Mouse (Mus musculus): ENCODE results near the gene Eno3. TPM values are rescaled to one million over a fixed set of nuclear protein-coding genes. Genes with fewer than 3 reads are reported as not detected.

Eno3 gene
- polyA plus RNA-seq, 1 experiment from 2014 or later, result 67.8 TPM

DNA sequence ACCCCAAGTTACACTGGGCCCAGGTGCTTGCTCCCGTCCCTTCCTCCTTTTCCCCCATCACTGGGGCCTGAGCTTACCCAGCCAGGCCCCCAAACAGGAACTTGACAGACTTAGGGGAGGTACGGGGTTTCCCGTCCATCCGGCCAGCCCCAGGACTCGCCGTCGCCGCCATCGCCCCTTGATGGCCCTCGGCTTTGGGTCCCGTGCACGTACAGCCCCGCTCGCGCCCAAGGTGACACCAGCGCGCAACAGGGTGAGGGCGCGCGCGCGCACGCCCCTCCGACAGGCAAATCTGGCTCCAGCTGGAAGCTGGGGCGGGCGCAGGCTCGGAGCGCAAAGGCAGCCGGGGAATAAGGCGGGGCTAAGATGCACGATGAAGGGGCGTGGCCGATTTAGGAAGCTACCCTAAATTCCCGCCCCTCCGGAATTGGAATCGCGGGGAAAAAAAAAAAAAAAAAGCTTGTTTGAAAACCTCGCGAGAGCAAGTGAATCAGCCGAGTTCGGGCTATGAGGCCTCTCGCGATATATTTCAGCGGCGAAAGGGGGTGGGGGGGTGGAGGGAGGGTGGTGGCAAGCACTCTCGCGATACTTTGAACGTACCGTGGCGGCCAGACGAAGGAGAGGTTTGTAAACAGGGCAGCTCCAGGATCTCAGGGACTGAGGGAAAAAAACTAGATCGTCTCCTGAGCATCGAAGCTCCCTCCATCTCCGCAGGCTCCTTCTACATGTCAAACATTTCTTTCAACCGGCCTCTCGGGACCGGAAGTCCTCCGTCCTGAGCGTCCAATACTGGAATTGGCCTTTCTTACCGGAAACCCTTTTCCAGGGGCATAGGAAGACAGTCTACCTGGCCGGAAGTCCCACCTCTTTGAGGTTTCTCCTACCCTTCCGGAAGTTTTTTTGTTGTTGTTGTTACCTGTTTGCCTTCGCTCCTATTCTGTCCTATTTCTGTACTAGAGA is 10.0 kb upstream of the Eno3 start, which contains the start of the genes Rnf167 and Slc25a11:
Gene Rnf167, plus strand, starts transcription at position 545 of the 960 bp plus-strand sequence.
Gene Slc25a11, minus strand, starts transcription at position 789 of the 960 bp plus-strand sequence.
- under 1% methylated on average over 63 of the region's 63 CpGs for WGBS
- H3K27me3 ChIP-seq (ENCODE audit: low read depth, poor library complexity, severe bottlenecking), result no peaks in the 10 kb centered on the region
- peak within 1 kb of the TSS; percentile 95 for H3K27ac ChIP-seq
- peak; percentile 96 for DNase-seq (ENCODE audit: low spot score)
- peaks cover 74% of the 10 kb centered on the region for H3K36me3 ChIP-seq
- peaks cover 52% of the 10 kb centered on the region for H3K4me1 ChIP-seq
- H3K9me3 ChIP-seq (replicated peaks), result no peaks in the 10 kb centered on the region
- H3K4me3 ChIP-seq, result peak within 1 kb of the TSS; percentile 80

DNA sequence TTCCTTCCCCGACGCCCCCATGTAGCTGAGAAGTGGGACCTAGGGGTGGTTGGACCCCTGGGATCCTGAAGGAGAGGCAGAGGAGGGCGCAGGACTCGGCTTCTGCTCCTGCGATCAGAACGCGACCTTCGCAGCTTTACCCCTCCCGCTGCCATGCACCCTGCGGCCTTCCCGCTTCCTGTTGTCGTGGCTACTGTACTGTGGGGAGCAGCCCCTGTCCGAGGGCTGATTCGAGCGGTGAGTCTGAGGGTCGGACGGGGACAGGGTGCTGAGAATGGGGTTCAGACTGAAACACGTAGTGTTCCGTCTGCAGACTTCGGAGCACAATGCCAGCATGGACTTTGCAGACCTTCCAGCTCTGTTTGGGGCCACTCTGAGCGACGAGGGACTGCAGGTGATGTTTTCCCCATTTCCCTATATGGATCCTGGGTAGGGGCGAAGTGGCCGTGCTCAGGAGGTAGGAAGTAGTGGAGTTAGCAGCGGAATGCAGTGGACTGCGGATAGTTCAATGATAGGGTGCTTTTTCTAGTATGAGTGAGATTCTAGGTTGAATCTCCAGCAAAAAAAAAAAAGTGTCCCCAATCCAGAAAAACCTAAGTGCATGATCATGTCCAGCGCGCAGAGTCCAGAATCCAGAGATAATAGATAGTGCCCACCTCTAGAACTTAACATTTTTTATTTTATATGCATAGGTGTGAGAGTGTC is 9.1 kb upstream of the Eno3 start:
- no peaks in the 10 kb centered on the region for H3K27me3 ChIP-seq (ENCODE audit: low read depth, poor library complexity, severe bottlenecking)
- H3K27ac ChIP-seq, result peak overlapping the region; percentile 95
- peak overlapping the region; percentile 80 for H3K4me3 ChIP-seq
- H3K9me3 ChIP-seq (replicated peaks), result no peaks in the 10 kb centered on the region
- WGBS, result 4% methylated on average over 28 of the region's 28 CpGs
- H3K36me3 ChIP-seq, result peaks cover 79% of the 10 kb centered on the region
- H3K4me1 ChIP-seq, result peaks cover 61% of the 10 kb centered on the region
- peak; percentile 57 for DNase-seq (ENCODE audit: low spot score)

DNA sequence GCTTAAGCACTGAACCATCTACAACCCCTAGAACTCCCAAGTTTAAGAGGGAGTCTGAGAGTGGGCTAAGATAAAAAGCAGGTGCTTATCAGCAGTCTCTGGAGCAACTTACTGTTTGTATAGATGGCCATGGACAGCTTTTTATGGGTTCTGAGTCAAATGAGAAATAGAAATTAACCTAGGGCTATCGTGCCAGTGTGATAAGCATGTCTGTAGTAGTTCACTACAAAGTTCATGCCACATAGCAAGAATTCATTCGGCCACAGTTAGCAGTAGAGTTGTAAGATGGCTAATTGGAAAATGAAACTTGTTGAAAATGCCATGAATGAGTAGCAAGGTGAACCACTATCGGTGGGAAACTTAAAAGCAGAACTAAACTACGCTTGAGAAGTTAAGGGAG is 8.5 kb upstream of the Eno3 start:
- WGBS, result 86% methylated on average over 4 of the region's 4 CpGs
- Histone ChIP-seq H3K4me1 (peaks cover 63% of the 10 kb centered on the region), H3K27ac (no peak overlapping the region), H3K27me3 (ENCODE audit: low read depth, poor library complexity, severe bottlenecking) (no peaks in the 10 kb centered on the region), H3K4me3 (peak overlapping the region; percentile 80), H3K9me3 (replicated peaks) (no peaks in the 10 kb centered on the region), H3K36me3 (peaks cover 78% of the 10 kb centered on the region)
- DNase-seq (ENCODE audit: low spot score), result no peak

GRCm38 (mm10) chr11:70649185-70649734 is 7.7 kb upstream of the Eno3 start:
- Histone ChIP-seq H3K27ac (no peak overlapping the region), H3K9me3 (replicated peaks) (no peaks in the 10 kb centered on the region), H3K4me1 (peaks cover 63% of the 10 kb centered on the region), H3K36me3 (peaks cover 73% of the 10 kb centered on the region), H3K4me3 (peak overlapping the region; percentile 80; the same call in 1 of the 2 replicates), H3K27me3 (ENCODE audit: low read depth, poor library complexity, severe bottlenecking) (no peaks in the 10 kb centered on the region)
- DNase-seq (ENCODE audit: low spot score), result no peak
- 76% methylated on average over 8 of the region's 8 CpGs for WGBS

DNA sequence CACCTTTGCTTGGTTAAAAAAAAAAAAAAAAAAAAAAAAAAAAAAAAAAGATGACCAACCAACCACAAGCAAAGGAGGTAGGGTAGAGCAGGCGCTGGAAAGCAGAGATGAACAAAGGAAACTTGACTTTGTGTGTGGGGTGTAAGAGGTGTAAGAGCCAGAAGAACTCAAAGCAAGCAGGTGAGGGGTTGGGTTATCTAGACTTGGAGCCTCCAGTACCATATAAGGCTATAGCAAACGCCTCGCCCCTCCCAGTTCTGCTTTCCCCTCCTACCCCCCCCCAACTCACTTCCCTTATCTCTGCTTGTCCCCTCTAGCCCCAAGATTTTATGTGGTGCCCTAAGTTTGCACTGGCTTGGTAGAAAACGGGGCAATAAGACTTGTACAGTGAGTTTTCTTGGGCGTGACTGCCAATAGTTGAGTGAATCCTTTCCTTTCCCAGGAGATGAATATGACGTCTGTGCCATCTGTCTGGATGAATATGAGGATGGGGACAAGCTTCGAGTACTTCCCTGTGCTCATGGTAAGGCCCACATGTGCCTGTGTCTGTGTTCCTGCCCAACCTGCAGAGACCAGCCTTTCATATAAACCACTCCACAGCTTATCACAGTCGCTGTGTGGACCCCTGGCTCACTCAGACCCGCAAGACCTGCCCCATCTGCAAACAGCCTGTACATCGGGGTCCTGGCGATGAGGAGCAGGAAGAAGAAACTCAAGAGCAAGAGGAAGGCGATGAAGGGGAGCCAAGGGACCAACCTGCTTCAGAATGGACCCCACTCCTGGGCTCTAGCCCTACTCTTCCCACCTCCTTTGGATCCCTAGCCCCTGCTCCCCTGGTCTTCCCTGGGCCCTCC is 6.5 kb upstream of the Eno3 start:
- no peaks in the 10 kb centered on the region for H3K27me3 ChIP-seq (ENCODE audit: low read depth, poor library complexity, severe bottlenecking)
- peak overlapping the region; percentile 18 for H3K4me3 ChIP-seq
- no peak overlapping the region for H3K27ac ChIP-seq
- DNase-seq (ENCODE audit: low spot score), result no peak
- no peaks in the 10 kb centered on the region for H3K9me3 ChIP-seq (replicated peaks)
- peaks cover 60% of the 10 kb centered on the region for H3K36me3 ChIP-seq
- peaks cover 61% of the 10 kb centered on the region for H3K4me1 ChIP-seq
- WGBS, result 81% methylated on average over 12 of the region's 12 CpGs

DNA sequence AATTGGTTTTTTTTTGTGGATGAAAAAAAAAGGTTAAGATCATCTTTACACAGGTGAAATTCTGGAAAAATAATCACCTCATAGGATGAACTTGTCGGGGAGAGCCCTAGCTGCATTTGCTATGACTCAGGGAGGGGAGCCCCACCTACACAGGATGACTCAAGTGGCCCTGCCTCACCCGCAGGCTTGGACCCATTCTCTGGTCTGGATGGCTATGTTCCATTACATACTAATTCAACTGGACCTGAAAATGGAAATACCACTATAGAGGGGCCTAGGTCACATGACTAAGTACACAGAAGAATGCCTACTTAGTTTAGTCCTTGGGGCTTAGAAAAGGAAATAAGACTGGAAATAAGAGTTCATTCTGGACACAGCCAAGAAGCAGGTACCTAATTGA is 5.6 kb upstream of the Eno3 start:
- H3K36me3 ChIP-seq, result peaks cover 56% of the 10 kb centered on the region

DNA sequence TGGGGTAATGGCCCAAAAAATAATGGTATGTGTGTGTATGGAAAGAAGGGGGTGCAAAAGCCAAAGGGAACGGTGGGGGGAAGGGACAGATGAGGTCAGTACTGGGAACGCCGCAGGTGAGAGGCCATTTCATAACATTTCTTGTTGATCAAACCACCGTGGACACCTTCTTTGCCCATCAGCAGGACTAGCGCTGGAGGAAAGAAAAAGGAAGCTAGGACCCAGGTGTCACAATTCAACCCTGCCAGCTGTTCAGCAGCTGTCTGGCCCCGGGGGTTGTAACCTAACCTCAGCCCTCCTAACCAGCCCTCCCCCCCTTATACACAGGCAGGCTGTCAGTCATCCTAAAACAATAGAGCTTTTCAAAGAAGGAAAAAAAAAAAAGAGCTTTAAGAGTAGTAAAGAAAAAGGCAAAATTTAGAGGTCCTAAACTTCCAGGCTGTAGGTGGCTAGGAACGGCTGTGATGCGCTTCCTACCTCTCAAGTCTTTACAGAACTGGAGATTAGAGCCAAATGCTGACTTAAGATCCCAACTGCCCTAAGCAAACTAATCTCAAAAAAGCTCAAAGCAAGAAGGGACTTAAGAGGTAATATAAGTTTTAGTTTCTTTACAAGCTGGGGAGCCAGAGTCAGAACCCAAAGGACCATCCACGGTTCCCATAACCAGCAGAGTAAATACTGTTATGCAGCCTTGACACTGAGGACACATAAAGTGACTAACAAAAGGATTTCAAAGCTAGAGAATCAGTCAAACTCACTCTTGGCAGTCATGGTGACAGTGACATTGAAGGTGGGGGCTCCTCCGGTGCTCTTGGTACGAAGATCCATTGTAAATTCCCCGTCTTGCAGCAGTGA is 4.7 kb upstream of the Eno3 start:
- WGBS, result 64% methylated on average over 12 of the region's 12 CpGs
- H3K27ac ChIP-seq, result peak overlapping the region; percentile 97
- H3K9me3 ChIP-seq (replicated peaks), result no peaks in the 10 kb centered on the region
- DNase-seq (ENCODE audit: low spot score), result peak; percentile 68
- peaks cover 70% of the 10 kb centered on the region for H3K4me1 ChIP-seq
- peaks cover 56% of the 10 kb centered on the region for H3K36me3 ChIP-seq
- H3K27me3 ChIP-seq (ENCODE audit: low read depth, poor library complexity, severe bottlenecking), result no peaks in the 10 kb centered on the region
- peak overlapping the region; percentile 99 for H3K4me3 ChIP-seq

More for the DNA sequence above, 5.6 kb upstream of the Eno3 start:
- Histone ChIP-seq H3K4me3 (peak overlapping the region; percentile 18), H3K9me3 (replicated peaks) (no peaks in the 10 kb centered on the region), H3K27ac (no peak overlapping the region), H3K4me1 (peaks cover 61% of the 10 kb centered on the region), H3K27me3 (ENCODE audit: low read depth, poor library complexity, severe bottlenecking) (no peaks in the 10 kb centered on the region)
- DNase-seq (ENCODE audit: low spot score), result no peak
- WGBS, result 81% methylated on average over 2 of the region's 2 CpGs

GRCm38 (mm10) chr11:70652884-70653344 is 4.1 kb upstream of the Eno3 start:
- Histone ChIP-seq H3K4me1 (peaks cover 73% of the 10 kb centered on the region), H3K9me3 (replicated peaks) (no peaks in the 10 kb centered on the region), H3K4me3 (peak overlapping the region; percentile 99), H3K36me3 (peaks cover 54% of the 10 kb centered on the region), H3K27ac (peak overlapping the region; percentile 97), H3K27me3 (ENCODE audit: low read depth, poor library complexity, severe bottlenecking) (no peaks in the 10 kb centered on the region)
- WGBS, result 62% methylated on average over 6 of the region's 6 CpGs
- DNase-seq (ENCODE audit: low spot score), result no peak

GRCm38 (mm10) chr11:70653345-70654197 is 3.4 kb upstream of the Eno3 start:
- peaks cover 51% of the 10 kb centered on the region for H3K36me3 ChIP-seq
- peak overlapping the region; percentile 97 for H3K27ac ChIP-seq
- under 1% methylated on average over 63 of the region's 63 CpGs for WGBS
- peak overlapping the region; percentile 99 for H3K4me3 ChIP-seq
- H3K27me3 ChIP-seq (ENCODE audit: low read depth, poor library complexity, severe bottlenecking), result no peaks in the 10 kb centered on the region
- no peaks in the 10 kb centered on the region for H3K9me3 ChIP-seq (replicated peaks)
- peaks cover 73% of the 10 kb centered on the region for H3K4me1 ChIP-seq
- DNase-seq (ENCODE audit: low spot score), result peak; percentile 91

DNA sequence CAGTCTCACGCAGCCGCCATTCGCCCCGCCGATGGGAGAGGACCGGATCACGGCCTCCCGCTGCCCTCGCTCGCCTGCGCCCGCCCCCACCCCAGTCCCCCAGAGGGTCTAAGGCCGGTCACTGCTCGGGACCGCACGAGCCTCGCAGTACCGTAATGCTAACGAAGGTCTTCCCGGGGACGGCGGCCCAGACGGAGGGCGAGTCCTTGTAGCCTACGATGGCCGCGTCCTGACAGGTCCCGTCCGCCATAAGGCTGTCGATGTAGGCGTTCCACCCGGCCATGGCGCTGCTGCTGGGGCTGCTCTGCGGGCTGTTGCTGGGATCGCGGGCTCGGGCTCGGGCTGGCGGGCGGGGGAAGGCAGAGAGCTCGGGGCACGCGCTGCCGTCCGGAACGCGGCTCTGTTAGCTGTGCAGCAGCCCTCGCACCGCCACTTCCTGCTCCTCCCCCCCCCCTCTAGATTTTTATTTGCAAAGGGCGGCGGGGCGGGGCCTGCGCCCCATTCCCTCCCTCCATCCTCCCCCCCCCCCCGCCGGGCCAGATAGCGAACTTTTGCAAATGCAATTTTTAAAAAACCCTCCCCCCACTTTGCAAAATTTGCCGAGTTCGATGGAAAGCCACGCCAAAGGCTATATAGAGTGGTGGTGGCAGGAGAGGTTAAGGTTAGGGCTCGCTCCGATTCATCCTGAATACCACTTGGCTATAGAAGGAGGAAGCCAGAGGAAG is 2.6 kb upstream of the Eno3 start, which contains the start of gene Pfn1:
Gene Pfn1, minus strand, starts transcription at position 447 of the 725 bp plus-strand sequence.
- Histone ChIP-seq H3K9me3 (replicated peaks) (no peaks in the 10 kb centered on the region), H3K36me3 (peaks cover 49% of the 10 kb centered on the region), H3K27me3 (ENCODE audit: low read depth, poor library complexity, severe bottlenecking) (no peaks in the 10 kb centered on the region), H3K27ac (peak within 1 kb of the TSS; percentile 97), H3K4me3 (peak within 1 kb of the TSS; percentile 99), H3K4me1 (peaks cover 70% of the 10 kb centered on the region)
- DNase-seq (ENCODE audit: low spot score), result peak; percentile 89
- WGBS, result under 1% methylated on average over 61 of the region's 61 CpGs
